Mouse (Mus musculus) CH12F3 (cell line): ENCODE results near the gene Plekhh3.
"Not testable (repeated sequence)": the region's sequence is repeated elsewhere in the genome, so short reads cannot be mapped to it uniquely, and the experiment has no call there.

ENCODE experiments used
- in situ Hi-C: fragments of 300-500 bp; cut with MboI; formaldehyde crosslinking; loops from 2 replicates; pipeline ENCODE4 v1.14.3; 2020; ENCODE audit warnings: low sequenced_read_pairs

Plekhh3 gene

DNA sequence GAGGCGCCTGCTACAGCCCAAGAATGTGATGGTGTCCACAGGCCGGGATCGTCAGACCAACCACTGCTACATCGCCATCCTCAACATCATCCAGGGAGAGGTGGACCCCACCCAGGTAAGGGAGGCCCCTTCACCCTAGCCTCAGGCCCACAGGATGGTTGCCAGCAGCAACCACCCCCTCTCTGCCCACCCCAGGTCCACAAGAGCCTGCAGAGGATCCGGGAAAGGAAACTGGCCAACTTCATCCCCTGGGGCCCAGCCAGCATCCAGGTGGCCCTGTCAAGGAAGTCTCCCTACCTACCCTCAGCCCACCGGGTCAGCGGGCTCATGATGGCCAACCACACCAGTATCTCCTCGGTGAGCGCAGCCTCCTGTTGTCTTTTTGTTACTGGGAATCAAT lies 46.1 kb downstream of the Plekhh3 start:
- in situ Hi-C loops: not testable (repeated sequence)

GRCm38 (mm10) chr11:101124494-101124893 lies 46.7 kb downstream of the Plekhh3 start:
- in situ Hi-C loops: not testable (repeated sequence)

DNA sequence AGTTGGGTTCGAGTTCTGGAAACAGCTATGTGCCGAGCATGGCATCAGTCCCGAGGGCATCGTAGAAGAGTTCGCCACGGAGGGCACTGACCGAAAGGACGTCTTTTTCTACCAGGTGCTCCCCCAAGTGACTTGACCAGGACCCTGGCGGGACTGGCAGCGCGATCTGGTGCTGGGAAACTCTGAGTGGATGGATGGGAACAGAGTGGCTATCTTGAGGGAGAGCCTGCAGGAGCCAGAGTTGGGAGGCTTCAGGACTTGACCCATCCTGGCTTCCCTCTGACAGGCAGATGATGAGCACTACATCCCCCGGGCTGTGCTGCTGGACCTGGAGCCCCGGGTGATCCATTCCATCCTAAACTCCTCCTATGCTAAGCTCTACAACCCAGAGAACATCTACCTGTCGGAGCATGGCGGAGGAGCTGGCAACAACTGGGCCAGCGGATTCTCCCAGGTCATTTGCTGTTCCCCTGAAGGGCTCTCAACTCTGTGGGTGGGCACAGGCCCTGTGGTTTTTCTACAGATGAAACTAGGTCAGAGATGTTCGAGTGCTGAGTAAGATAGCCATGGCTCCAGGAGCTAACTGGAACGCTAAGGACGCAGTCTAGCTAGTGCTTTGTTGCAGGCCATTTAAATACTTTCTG lies 50.5 kb downstream of the Plekhh3 start:
- in situ Hi-C loops: no loop called here

DNA sequence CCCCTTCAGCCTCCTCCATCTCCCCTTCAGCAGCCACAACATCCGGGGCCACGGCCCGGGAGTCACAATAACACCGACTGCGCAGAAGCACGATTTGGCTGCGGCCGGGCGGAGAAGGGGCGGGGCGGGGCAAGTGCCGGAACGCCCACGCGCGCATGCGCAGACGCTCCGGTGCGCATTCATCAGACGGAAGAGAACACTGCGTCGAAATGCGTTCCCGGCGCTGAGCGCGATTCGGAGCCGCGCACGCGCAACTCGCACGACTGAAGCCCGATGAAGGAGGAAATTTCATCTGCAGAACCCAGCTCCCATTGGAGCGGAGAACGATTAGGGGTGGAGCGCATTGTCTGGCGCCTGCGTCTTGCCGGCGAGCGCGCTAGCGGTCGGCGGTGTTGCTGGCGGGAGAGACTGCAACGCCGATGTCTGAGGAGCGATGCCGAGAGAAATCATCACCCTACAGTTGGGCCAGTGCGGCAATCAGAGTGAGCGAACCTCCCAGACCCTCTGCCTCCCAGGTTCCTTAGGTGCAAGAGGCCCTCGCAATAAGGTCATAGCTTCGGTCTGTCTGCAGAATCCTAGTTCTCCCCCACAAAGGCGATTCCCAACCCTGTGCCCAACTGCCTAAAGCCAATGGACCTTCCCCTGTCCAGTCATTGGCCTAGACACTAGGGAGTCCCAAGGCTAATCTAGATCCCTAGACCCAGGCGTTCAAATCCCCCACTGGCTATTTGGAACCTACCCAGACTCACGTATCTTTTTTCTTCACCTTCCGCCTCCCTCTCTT lies 51.2 kb downstream of the Plekhh3 start, which contains the start of the genes Retreg3 and Tubg1:
Gene Retreg3, minus strand, starts transcription at position 133 of the 784 bp plus-strand sequence.
Gene Tubg1, plus strand, starts transcription at position 178 of the 784 bp plus-strand sequence.
- in situ Hi-C loops: no loop called here

GRCm38 (mm10) chr11:101119131-101119760 lies 51.9 kb downstream of the Plekhh3 start:
- in situ Hi-C loops: no loop called here

DNA sequence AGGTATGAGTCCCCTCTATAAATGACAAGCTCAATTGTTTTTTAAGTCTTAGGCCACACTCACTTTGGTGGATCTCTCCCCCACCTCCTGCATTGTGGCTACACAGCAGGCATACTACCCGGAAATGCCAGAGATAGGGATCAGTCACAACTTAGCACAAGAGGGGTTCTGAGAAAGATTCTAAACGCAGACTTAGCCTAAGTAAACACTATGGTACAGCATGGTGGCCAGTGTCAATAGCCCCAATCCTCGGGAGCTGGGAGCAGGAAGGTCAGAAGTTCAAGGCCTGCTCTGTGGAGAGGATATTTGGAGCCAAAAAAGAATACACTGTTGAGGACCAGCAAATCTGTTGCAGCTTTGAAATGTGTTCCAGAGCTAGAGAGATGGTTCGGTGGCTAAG lies 53.0 kb downstream of the Plekhh3 start:
- in situ Hi-C loops: no loop called here

DNA sequence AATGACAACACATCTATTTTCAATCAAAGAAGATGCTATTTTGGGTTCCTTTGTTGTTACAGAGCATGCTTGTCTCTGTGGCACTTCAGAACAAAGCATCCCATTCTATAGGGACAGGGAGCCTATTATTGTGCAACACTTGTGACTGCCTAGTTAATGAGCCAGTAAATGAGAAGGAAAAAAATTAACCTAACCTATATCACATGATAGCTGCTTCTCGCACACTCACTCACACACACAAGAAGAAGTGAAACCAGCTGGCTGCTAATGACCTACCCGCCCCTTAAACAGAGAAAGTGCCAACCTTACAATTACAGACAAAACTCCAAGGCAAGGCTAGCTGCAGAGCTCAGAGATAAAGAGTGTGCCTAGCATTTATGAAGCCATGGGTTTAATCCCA lies 55.6 kb downstream of the Plekhh3 start:
- in situ Hi-C loops: no loop called here
